Mouse (Mus musculus) fibroblast of lung, adult 2 months (primary cell): ENCODE measurements around the gene Sult5a1.
"Not testable (repeated sequence)": the region's sequence is repeated elsewhere in the genome, so short reads cannot be mapped to it uniquely, and the experiment has no call there.

ENCODE experiments used
- DNase-seq: peaks from one replicate; pipeline ENCODE4 v3.0.0-alpha.2; 2011; ENCODE audit warnings: low read depth

Gene Sult5a1

DNA sequence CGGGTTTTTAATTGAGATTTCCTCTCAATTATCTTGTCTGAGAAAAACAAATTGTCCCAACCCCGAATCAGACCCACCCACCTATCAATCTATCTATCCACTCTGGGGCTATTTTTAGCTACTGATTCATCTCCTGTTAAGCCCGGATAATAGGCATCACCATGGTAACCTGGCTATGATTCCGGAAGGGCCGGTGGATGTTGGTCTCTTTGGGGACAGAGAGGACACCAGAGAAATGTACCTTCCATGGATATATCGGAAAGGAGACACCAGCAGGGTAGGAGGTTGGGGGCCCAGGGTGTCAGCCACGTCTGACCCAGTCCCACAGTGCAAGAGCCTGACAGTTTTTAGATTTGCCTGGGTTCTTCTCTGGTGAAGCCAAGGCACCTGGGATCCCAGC lies 22.7 kb downstream of the Sult5a1 start:
- DNase-seq = no peak

DNA sequence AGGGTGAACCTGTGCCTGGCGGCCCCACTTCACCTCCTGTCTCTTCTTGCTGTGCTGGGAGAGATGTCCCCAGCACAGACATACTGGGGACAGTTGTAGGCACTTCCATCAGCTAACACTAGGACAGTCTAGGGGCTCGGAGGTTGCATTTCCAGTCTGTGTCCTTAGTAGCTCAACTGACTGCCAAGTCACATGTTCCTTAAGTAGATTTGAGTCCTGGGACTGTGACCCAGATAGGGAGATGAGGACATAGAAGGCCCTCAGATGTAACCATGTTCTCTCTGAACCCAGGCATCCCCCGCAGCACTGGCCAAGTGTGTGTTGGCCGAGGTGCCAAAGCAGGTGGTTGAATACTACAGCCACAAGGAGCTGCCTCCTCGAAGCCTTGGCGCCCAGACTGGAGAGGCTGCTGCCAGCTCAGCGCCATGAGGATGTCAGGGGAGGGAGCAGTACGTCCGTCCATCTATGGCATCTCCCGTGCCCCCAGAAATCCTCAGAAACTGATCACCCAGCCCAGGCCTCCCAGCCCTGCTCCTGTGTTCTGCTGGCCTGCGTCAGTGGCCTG lies 23.9 kb downstream of the Sult5a1 start:
- DNase-seq = no peak

GRCm38 (mm10) chr8:123132953-123133352 lies 25.2 kb downstream of the Sult5a1 start:
- no peak for DNase-seq

GRCm38 (mm10) chr8:123131041-123131440 lies 27.1 kb downstream of the Sult5a1 start:
- no peak for DNase-seq

DNA sequence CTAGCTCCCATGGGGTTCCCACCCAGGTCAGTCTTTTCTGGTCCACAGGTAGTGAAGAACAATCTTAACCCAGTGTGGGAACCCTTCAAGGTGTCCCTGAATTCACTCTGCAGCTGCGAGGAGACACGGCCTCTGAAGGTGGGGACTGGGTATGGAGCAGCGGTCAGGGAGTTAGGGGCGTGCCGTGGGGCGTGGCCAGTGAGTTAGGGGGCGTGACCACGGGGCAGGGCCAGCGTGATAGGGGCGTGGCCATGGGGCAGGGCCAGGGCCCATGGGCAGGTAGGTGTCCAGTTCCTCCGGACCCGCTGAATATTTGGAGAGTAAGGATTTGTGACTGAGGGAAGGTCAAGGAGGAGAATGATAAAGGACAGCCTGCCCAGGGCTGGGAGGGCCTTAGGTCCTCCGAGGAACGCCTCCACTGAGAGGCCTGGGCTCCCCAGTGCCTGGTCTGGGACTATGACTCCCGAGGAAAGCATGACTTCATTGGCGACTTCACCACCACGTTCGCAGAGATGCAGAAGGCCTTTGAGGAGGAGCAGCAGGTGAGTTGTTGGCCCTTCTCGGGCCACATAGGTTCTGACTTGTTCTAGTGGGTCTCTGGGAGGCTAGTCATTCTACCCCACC lies 31.8 kb downstream of the Sult5a1 start:
- no peak for DNase-seq

GRCm38 (mm10) chr8:123122670-123123069 lies 35.4 kb downstream of the Sult5a1 start:
- DNase-seq = no peak

DNA sequence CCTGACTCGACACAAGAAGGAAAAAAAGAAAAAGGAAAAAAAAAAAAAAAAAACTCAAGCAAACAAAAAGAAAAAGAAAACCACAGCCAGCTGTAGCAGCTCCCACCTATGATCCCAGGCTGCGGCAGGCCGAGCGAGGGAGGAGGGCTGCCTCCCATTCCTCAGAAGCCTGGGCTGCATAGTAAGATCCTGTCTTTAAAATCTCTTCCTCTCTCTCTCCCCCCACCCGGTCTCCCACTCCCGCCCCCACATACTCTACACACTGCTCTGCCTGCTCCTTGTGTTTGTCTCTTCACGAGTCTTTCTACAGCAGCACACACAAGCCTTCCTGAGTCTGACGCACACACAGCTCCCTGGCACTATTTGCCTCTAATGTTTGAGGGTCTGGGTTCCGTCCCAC lies 36.1 kb downstream of the Sult5a1 start:
- no peak for DNase-seq

- no peak for DNase-seq
Observed at GRCm38 (mm10) chr8:123117744-123118143, 40.4 kb downstream of the Sult5a1 start.

GRCm38 (mm10) chr8:123117127-123117731 lies 40.9 kb downstream of the Sult5a1 start, which contains the start of gene Cpne7:
Cpne7 (plus strand) TSS chr8:123117374.
- DNase-seq = no peak

DNA sequence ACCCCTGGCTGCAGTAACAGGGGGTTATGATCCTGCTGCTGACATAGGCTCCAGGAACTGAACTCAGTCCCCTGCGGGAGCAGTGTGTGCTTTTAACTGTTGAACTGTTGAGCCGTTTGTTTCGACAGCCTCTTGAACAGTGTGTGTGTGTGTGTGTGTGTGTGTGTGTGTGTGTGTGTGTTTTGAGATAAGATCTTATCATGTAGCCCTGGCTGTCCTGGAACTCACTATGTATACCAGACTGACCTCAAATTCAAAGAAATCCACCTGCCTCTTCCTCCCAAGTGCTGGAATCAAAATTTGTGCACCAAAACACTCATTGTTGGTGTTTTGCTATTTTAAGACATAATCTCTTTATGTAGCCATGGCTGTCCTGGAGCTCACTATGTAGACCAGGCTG lies 43.5 kb downstream of the Sult5a1 start:
- no peak for DNase-seq

- DNase-seq = no peak
Observed at GRCm38 (mm10) chr8:123113908-123114469, 44.1 kb downstream of the Sult5a1 start.

- DNase-seq = no peak
Observed at GRCm38 (mm10) chr8:123112892-123113291, 45.2 kb downstream of the Sult5a1 start.

GRCm38 (mm10) chr8:123110649-123111048 lies 47.5 kb downstream of the Sult5a1 start:
- no peak for DNase-seq

GRCm38 (mm10) chr8:123108953-123109352 lies 49.2 kb downstream of the Sult5a1 start:
- DNase-seq = no peak

GRCm38 (mm10) chr8:123108010-123108409 lies 50.1 kb downstream of the Sult5a1 start:
- no peak for DNase-seq

- DNase-seq = no peak
Observed at GRCm38 (mm10) chr8:123106531-123106930, 51.6 kb downstream of the Sult5a1 start.

GRCm38 (mm10) chr8:123105553-123106326 lies 52.4 kb downstream of the Sult5a1 start:
- DNase-seq = no peak

DNA sequence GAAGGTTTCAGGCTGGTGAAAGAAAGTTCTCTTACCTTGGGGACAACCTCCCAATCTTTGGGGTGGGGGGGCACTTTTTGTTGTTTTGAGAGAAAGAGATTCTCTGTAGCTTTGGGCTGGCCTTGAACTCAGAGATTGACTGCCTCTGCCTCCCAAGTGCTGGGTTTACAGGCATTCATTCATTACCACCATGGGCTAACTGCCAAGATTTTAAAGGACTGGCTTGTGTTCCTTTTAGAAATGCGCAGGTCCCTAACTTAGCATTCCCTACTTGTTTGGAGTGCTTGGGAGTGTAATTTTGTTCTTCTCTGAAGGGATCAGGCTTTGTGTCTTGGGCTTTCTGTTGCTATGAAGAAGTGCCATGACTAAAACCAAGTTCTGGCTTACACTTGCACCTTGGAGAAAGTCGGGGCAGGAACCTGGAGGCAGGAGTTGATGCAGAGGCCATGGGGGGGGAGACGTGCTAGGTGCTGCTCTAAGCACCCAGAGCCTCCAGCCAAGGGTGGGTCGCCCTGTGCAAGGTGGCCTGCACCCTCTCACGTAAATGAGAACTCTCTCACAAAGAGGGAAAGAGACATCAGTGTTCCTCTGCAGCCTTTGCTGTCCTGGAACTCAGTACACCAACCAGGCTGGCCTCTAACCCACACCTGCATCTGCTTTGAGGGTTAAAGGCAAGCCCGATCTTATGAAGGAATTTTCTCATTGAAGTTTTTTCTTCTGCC lies 53.9 kb downstream of the Sult5a1 start:
- DNase-seq = no peak

- no peak for DNase-seq
Observed at GRCm38 (mm10) chr8:123103285-123103684, 54.8 kb downstream of the Sult5a1 start.

DNA sequence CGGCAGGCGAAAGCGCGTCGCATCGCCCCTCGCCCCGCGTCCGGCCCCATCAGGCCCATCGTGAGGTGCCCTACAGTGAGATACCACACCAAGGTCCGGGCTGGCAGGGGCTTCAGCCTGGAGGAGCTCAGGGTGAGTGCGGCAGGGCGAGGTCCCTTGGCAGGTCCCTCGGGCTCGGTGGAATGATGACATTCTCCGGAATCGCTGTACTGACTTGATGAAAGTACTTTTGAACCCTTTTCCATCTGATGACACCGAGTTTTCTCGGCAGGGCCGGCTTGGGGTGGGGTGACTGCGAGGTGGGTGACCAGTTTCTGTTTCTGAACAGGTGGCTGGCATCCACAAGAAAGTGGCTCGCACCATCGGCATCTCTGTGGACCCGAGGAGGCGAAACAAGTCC lies 55.3 kb downstream of the Sult5a1 start:
- DNase-seq = not testable (repeated sequence)

GRCm38 (mm10) chr8:123101735-123102685 lies 56.1 kb downstream of the Sult5a1 start, which contains the start of gene Rpl13:
Rpl13 (plus strand) TSS chr8:123102350.
- DNase-seq = peak; percentile 87
